Mouse (Mus musculus) cerebellum, postnatal 10 days (tissue): Measurements from ENCODE around the gene Wdr45.
"Not testable (repeated sequence)": the region's sequence is repeated elsewhere in the genome, so short reads cannot be mapped to it uniquely, and the experiment has no call there.

Source experiments
- DNase-seq, 2 experiments: peaks; one replicate each; pipeline ENCODE4 v3.0.0; 2021; ENCODE audit warnings: mixed read lengths in 2 of 2

Wdr45 gene

DNA sequence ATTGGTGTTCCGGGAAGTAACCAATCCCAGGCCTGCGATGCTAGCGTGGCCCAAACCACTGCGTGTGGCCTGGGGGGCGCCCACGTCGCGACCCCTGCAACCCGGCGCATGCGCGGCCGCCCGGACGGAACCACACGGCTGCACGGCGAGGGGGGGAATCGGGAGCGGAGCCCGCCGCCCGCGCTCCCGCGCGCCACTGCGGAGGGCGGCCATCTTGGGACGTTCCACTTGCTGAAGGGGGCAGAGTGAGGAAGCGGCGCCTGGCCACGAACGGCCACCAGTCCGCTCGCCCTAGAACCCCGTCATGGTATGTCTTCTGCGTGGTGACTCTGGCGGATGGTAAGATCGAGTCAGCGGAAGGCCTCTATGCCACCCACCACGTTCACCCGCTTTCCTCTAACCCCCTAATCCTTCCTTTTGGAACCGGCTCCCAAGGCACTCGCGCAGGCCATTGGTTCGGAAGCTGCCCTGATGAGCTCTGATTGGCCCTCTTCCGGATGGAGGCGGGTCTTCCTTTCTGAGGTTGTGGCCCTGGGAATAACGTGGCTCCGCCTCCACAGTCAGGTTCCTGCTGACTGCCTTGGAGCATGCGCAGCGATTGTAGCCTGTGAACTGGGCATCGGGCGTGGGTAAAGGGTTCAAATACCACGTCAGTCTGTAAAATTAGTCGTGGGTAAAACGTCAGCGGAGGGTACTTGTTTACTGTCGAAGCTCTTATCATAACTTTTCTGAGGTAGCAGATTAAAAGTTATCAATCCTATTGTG is at the start of gene Wdr45:
Gene Wdr45, plus strand, starts transcription at position 199 of the 765 bp plus-strand sequence.
- peak; percentile 94 to 97 for DNase-seq

DNA sequence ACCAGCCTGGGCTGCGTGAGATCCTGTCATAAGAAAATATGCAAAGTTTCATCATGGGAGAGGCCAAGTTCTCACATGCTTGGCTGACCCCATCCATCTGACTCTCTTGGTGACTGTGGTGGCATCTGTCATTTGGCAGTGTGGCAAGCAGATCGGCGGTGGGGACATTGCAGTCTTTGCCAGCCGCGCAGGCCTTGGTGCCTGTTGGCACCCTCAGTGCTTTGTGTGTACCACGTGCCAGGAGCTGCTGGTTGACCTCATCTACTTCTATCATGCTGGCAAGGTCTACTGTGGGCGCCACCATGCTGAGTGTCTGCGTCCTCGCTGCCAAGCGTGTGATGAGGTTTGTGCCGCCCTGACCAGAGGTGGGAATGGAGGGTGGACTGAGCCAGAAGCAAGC is 49.3 kb upstream of the Wdr45 start:
- peak; percentile 89 to 94 for DNase-seq

DNA sequence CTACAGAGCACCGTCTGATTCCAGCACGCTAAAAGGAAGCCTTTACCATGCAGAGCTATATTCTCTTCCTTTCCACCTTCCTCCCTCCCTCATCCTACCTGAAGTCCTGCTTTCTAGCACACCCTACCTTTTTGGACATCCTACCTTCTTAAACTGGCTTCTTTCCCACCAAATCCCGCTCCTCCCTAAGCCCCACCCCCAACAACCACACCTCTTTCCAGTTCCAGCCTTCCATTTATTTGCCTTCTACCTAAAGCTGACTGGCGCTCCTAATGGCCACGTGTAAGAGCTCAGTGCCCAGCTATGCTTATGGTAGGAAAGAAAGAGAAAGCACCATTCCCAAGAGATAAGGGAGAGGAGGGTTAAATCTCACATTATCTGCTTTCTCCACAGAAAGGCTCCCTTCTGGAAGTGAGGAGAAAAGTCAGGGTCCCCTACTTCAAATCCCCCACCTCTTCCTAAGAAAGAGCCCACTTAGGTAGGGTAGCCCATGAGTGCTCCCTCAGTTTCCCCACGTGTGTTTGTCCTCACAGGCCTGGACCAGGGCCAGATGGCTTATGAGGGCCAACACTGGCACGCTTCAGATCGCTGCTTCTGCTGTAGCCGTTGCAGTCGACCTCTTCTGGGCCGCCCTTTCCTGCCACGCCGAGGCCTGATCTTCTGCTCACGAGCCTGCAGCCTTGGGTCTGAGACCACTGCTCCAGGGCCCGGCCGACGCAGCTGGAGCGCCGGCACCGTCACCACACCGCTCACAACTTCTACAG is 48.2 kb upstream of the Wdr45 start:
- DNase-seq = peak; percentile 56 to 63

DNA sequence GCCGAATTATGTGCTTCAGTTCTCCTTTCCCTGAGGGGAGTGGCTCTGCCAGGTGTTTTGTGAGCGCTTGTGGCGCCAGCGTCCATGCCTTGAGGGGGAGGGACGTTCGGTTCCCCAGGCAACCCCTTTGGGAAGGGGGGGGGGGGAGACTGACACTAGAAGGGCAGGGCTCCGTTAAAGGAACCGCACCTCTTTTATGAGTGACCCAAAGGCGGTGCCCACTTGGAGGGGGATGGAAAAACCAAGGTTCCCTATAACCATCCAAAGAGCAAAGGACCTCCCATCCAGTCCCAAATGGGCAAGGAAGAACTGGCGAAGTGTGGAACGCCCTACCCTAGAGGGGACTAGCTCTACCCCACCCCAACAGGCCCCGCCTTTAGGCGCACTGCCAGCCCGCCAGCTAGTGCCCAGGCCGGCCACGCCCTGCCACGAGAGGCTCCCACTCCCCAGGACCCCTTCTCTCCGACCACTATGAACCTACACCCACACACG is 43.7 kb upstream of the Wdr45 start:
- DNase-seq = peak; percentile 85 to 91

DNA sequence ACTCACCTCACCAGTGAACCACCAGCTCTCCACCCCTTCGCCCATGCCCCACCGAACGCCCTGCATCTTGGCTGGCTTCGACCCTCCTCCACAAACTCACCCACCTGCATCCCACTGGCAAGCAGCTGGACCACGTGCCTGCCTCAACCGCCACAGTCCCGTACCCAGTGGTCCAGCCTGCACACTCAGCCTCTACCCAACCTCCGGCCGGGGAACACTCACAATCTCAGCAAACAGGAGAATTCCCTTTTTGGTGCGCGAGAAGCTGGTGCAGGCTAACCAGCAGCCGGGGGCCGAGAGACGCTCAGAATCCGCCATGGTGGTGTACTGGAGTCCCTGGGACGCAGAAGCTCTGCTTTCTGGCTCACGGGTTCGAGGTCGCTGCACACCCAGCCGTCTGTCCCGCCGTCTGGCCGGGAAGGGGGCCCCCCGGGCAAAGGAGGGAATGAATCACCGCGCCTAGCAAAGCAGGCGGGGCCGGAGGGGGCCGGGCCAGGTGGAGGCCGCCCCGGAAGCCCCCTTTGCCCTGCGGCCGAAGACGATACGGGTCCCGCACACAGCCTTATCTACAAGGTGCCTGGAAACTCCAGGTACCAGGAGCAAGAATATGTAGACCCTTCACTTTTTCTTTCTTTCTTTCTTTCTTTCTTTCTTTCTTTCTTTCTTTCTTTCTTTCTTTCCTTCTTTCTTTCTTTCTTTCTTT is 43.1 kb upstream of the Wdr45 start, which contains the start of gene Plp2:
Gene Plp2, minus strand, starts transcription at position 470 of the 703 bp plus-strand sequence.
- peak in 1 of 2 experiments; percentile 70 for DNase-seq

DNA sequence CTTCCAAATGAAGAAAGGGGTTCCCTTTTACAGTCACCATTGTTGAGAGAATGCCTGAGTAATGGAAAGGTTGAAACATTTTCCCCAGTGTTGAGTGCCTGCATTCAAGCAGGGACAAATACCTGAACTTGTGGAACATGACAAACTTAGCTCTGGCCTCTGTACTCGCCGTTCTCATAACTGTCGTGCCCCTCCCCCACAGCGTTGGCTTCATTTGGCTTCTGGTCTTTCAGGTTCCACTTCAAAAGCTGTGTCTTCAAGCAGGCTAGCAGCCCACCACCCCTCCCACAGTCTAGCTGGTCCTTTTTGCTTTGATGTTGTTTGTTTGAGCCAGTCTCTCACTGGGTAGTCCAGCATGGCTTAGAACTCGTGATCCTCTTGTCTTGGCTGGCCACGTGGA is 41.4 kb upstream of the Wdr45 start:
- DNase-seq = no peak

DNA sequence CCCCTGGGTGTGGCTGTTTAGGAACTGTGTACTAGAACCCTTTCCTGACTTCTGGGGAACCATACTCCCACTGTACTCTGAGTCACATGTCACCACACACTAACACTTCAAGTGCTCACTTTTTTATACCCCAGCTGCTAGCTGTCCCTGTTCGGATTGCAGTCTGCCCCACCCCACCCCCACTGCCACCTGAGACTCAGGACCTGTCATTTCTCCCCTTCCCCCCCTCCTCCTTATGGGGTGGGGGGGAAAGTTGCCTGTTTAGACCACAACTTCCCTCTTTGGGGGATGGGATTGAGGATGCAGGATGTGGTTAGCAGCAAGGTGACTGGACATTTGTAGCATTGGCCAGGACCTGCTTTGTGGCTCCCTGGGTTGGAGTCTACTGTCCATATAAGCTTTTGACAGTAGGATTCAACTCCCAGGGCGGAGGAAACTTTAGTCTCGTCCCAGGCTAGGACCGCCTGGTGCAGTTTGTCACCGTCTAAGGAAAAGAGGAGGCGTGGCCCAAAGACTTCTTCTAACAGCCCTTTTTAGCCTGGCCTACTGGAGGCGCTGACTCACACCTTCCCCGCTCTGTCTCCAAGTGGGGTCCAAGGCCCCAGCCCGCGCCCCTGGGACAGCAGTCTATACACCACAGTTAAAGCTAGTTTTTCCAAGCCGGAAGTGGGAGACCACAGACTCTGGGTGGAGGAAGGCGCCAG is 40.4 kb upstream of the Wdr45 start:
- no peak for DNase-seq

DNA sequence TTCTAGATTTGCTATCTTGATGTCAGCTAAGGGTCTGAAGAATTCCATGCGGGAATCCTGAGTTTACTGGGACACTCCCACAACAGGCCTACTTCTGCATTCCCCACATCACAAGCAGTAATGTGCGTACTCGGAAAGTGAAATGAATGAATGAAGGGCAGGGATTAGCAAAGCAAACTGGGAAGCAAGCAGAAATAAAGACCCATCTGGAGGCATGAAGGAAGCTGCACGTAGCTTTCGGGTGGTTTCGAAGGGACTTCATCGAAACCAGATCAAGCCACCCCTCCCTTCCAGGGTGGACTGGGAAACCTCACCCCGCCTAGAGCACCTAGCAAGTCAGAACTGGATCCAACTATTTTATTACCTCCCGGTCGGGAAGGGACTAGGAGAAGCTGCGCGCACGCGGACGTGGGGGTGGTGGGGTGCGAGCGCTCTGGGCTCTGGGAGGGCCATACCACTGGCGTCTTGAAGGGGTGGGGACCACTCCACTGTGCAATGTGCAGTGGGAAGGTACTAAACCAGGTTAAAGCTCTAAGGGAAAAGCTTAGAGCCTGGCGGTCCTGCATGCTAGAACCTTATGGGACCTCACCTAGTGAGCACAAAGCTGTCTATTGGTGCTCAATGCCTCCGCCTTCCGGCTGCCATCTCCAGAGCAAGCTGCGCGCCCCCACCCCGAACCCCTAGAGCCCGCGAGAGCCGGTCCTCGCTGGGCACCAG is 39.7 kb upstream of the Wdr45 start:
- DNase-seq = peak; percentile 39 to 41

DNA sequence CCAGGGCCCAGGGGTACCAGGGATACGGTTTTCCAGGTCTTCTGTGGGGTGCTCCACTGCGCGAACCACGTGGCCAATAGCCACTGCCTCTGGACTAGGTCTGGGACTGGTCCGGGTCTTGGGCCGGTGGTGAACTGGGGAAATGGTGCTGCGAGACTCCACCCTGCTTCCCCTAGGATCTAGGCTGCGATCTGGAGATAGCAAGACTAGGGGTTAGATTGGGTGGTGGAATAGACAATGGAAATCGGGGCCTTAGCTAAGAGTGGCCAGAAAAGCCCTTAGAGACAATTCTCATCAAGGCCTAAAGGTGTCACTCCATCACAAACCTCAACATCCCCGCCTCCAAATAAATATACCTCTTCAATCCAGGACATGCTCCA is 39.1 kb upstream of the Wdr45 start:
- no peak for DNase-seq

DNA sequence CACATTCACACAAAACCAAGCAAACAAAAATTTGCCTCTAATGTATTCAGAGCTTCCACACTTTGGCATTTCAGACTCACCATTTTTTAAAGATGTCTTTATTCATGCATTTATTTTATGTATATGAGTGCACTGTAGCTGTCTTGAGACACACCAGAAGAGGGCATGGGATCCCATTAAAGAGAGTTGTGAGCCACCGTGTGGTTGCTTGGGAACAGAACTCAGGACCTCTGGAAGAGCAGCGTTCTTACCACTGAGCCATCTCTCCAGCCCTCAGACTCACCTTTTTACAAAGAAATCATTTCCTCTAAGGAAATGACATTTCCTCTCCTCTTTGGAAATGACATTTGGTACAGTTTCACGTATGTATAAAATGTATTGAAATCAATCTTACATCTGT is 35.1 kb upstream of the Wdr45 start:
- DNase-seq = no peak

DNA sequence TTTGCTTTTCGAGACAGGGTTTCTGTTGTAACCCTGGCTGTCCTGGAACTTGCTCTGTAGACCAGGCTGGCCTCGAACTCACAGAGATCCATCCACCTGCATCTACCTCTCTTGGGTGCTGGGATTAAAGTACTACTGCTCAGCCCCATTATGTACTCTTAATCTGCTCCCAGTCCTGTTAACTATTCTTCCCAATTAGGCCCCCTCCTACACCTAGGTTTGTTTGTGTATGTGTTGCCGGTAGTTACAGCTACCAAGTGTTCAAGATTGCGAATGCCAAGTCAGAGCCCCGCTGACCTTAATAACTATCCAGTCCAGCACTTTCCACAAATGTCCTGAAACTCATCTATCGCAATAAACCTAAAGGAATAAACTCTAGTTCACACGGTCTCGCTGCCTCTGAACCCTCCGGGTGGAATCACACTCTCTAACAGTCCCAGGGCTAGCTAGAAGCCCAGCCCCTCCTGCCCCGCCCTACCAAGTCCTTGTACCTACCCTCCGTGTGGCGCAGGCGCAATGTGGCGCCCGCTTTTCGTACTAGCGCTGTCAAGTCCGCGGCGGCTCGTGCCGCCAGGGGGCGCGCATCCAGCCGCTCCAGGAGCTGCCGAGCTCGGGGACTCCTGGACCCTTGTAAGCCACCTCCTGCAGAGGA is 34.6 kb upstream of the Wdr45 start:
- DNase-seq = peak; percentile 92 to 93

DNA sequence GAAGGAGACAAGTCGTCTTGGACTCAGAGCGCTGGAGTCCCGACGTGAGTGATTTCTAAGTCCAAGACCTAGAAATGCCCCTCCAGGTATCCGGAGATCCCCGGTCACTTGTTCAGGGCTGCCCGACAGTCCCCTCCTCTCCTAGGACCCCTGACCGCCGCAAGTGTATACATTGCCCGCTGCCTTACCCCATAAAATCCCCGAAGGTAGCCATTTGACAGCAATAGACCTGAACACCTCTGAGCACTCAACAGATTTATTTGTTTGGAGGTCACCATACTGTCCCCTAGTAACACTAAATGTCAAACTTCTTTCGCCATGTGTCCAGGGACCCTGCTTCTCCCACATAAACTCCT is 34.1 kb upstream of the Wdr45 start:
- DNase-seq = no peak

DNA sequence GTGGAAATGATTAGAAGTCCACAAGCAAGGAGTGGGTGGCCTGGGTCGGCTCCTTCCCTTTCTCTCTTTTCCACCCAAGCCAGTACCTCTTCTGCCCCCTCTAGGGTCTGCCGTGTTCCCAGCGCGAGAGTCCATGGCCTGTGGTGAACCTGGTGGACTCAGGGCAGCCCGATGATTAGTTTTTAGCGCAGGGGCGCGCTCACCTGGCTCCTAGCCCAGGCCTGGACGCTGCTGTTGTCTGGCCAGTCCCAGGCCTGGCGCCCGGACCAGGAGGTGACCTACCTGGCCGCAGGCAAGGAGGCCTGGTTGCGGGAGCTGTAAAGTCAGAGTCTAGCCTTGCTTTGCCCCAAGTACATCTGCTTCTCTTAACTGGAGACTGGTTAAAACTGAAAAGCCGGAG is 33.3 kb upstream of the Wdr45 start, which contains the start of gene Magix:
Gene Magix, minus strand, starts transcription at position 388 of the 400 bp plus-strand sequence.
- peak in 1 of 2 experiments; percentile 37 for DNase-seq

DNA sequence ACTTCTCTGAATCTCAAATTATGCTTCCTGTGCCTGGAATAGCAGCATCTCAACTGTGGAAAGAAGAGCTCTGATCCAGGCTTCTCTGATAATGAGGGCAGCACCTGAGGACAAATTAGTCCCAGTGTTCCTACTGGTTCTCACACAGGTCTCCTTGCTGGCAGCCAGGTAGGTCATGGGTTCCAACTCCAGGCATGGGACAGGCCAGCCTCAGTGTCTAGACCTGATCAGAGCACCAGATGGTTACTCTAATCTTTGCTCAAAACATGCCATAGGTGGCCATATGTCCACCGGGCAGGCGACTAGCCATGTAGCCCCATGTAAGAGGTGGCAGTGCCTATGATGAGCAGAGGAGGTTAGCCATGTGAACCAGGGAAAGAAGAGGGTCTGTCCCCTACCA is 25.8 kb upstream of the Wdr45 start:
- peak in 1 of 2 experiments; percentile 21 for DNase-seq

DNA sequence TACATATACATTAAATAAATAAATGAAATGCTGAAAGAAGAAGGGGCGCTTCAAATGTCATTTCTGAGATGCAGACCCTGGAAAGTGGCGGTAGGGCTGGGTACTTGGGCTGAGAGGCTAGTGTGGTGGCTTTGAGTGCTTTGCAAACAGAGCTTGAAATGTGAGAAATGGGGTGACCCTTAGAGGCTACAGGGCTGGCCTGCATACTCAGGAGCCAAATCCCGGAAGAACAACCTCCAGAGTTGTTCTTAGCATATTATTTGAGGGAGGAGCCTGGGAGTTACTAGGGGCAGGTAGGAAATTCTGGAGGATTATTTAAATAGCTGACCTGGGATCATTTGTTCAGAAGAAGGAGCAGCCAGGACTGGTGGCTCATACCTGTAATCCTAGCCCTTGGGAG is 23.6 kb upstream of the Wdr45 start:
- DNase-seq = no peak

DNA sequence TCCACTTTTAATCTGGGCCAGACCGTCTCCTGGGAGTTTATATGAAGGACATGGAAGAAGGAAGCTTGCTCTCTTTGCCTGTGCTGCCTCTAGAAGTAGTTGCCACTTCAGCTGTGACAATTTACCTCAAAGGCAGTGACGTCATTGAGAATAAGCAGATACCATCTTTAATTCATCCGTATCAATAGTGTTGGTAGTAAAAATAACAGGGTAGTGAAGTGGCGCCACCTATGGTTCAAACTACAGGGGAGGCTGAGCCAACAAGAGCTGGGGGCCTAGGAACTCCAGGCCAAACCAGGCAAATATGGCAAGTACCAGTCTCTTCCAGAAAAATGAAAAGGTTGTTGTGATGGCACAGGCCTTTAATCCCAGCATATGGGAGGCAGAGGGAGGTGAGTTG is 21.3 kb upstream of the Wdr45 start:
- peak; percentile 57 to 60 for DNase-seq

DNA sequence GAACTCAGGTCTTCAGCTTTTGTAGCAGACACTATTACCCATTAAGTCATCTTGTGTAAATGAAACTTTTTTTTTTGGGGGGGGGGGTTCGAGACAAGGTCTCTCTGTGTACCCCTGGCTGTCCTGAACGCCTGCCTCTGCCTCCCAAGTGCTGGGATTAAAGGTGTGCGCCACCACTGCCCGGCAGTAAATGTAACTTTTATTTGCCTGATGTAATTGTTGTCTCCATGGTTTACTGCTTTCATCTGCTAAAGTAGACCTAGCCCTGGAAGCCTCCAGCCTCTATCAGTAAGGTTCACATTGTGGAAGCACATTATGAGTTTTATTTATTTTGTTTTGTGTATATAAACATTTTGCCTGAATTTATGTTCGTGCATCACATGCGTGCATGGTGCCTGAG is 17.6 kb upstream of the Wdr45 start:
- peak in 1 of 2 experiments; percentile 7 for DNase-seq

DNA sequence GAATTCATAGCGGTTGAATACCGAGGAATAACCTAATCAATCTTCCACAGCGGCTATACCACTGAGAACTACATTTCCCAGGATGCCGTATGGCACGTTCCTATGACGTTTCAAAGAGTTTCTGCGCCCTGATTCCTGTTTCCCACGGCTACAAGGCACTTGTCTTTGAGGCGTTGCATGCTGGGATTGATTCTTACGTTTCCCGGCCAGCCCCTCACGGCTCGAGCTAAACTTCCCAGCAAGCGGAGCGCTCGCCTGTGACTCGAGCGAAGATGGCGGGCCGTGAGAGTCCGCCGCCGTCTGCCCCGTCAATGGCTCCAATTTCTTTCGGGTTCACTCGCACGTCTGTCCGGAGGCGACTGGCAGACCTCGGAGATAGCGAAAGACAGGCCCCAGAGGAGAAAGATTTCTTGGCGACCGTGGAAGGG is 17.2 kb upstream of the Wdr45 start, which contains the start of gene Gpkow:
Gene Gpkow, plus strand, starts transcription at position 178 of the 428 bp plus-strand sequence.
- DNase-seq = peak; percentile 82 to 88

DNA sequence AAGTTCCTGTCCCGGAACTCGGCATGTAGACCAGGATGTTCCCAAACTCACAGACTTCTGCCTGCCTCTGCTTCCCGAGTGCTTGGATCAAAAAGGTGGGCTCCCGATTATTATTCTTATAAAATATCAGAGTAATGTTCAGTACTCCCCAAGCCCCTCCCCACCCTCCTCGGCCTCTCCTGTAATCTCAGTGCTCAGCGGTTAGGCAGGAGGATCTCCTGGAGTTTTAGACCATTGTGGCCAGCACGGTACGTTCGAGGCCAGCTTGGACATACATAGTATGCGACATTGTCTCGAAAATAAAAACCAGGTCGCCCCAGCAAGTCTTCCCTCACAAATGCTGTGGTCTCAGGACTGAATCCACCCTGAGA is 384 bp upstream of the Wdr45 start:
- DNase-seq = not testable (repeated sequence)

DNA sequence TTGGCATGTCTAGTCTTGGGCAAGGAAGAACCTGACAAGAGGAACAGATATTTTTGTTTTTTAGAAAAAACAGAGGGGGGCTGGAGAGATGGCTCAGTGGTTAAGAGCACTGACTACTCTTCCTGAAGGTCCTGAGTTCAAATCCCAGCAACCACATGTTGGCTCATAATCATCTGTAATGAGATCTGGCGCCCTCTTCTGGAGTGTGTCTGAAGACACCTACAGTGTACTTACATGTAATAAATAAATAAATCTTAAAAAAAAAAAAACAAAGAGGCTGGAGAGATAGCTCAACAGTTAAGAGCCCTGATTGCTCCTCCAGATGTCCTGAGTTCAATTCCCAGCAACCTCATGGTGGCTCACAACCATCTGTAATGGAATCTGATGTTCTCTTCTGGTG is 1.9 kb downstream of the Wdr45 start:
- not testable (repeated sequence) for DNase-seq
